Mouse (Mus musculus): Measurements from ENCODE around the gene Atxn7l3b. TPM values are rescaled to one million over a fixed set of nuclear protein-coding genes. Genes with fewer than 3 reads are reported as not detected.

Atxn7l3b gene
- total and polyA plus RNA-seq, 2 experiments from 2014 or later: 210 to 502 TPM

GRCm38 (mm10) chr10:112882789-112883687 lies 45.8 kb downstream of the Atxn7l3b start:
- H3K9ac ChIP-seq (replicated peaks; ENCODE audit: low read length, poor library complexity, severe bottlenecking): no peak overlapping the region
- no peak overlapping the region for H3K4me3 ChIP-seq (ENCODE audit: low read depth, low read length)
- H3K27me3 ChIP-seq (ENCODE audit: insufficient read depth, low read length): no peaks in the 10 kb centered on the region
- no peak overlapping the region for H3K4me2 ChIP-seq (ENCODE audit: low read depth, low read length, poor library complexity, severe bottlenecking)
- TF ChIP-seq CTCF (IDR thresholded peaks at IDR 0.05): no peak
- DNase-seq (ENCODE audit: low spot score): peak; percentile 12
- no peaks in the 10 kb centered on the region for H3K4me1 ChIP-seq (ENCODE audit: insufficient read depth, low read length)
- H3K27ac ChIP-seq (ENCODE audit: low read depth, low read length): no peak overlapping the region
- no peaks in the 10 kb centered on the region for H3K36me3 ChIP-seq (ENCODE audit: insufficient read depth, low read length)
- WGBS: 24% methylated on average over 6 of the region's 6 CpGs
- ATAC-seq (ENCODE audit: low FRiP score): no peak
- no peaks in the 10 kb centered on the region for H3K9me3 ChIP-seq (ENCODE audit: low read length)

GRCm38 (mm10) chr10:112882149-112882548 lies 46.7 kb downstream of the Atxn7l3b start:
- no peaks in the 10 kb centered on the region for H3K9me3 ChIP-seq (ENCODE audit: low read length)
- no peak overlapping the region for H3K27ac ChIP-seq (ENCODE audit: low read depth, low read length)
- no peak for DNase-seq (ENCODE audit: low spot score)
- H3K36me3 ChIP-seq (ENCODE audit: insufficient read depth, low read length): no peaks in the 10 kb centered on the region
- H3K27me3 ChIP-seq (ENCODE audit: insufficient read depth, low read length): no peaks in the 10 kb centered on the region
- H3K9ac ChIP-seq (replicated peaks; ENCODE audit: low read length, poor library complexity, severe bottlenecking): no peak overlapping the region
- no peak overlapping the region for H3K4me3 ChIP-seq (ENCODE audit: low read depth, low read length)
- no peak for TF ChIP-seq CTCF (IDR thresholded peaks at IDR 0.05)
- no peak for ATAC-seq (ENCODE audit: low FRiP score)
- no peak overlapping the region for H3K4me2 ChIP-seq (ENCODE audit: low read depth, low read length, poor library complexity, severe bottlenecking)
- no peaks in the 10 kb centered on the region for H3K4me1 ChIP-seq (ENCODE audit: insufficient read depth, low read length)
- 90% methylated on average over 3 of the region's 3 CpGs for WGBS

GRCm38 (mm10) chr10:112876655-112877393 lies 52.0 kb downstream of the Atxn7l3b start:
- DNase-seq (ENCODE audit: low spot score): no peak

More at GRCm38 (mm10) chr10:112876655-112877393, 52.0 kb downstream of the Atxn7l3b start:
- H3K9me3 ChIP-seq (ENCODE audit: low read length): no peaks in the 10 kb centered on the region
- no peak for TF ChIP-seq CTCF (IDR thresholded peaks at IDR 0.05)
- H3K4me3 ChIP-seq (ENCODE audit: low read depth, low read length): no peak overlapping the region
- H3K27ac ChIP-seq (ENCODE audit: low read depth, low read length): no peak overlapping the region
- no peak overlapping the region for H3K9ac ChIP-seq (replicated peaks; ENCODE audit: low read length, poor library complexity, severe bottlenecking)
- no peaks in the 10 kb centered on the region for H3K4me1 ChIP-seq (ENCODE audit: insufficient read depth, low read length)
- no peak overlapping the region for H3K4me2 ChIP-seq (ENCODE audit: low read depth, low read length, poor library complexity, severe bottlenecking)
- H3K27me3 ChIP-seq (ENCODE audit: insufficient read depth, low read length): no peaks in the 10 kb centered on the region
- ATAC-seq (ENCODE audit: low FRiP score): no peak
- H3K36me3 ChIP-seq (ENCODE audit: insufficient read depth, low read length): no peaks in the 10 kb centered on the region
- WGBS: 44% methylated on average over 1 of the region's 1 CpGs
